Mouse (Mus musculus): Measurements from ENCODE around the gene Sobp.

Sobp gene

DNA sequence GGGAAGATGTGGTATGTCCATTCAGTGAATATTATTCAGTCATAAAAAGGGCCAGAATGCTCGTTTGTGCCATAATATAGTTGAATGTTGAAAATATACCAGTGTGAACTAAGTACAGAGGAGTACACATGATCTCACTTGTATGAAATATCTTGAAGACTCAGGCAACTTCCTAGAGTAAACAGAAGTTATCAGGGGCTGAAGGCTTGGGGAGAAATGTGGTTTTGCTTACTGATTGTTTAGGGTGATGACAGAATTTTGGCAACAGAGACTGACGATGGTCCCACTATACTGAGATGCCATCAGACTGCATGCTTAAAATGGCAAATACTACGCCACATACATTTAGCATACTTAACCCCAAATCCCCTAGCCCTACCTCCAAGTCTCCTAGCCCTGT is 132.5 kb downstream of the Sobp start:
- ATAC-seq (ENCODE audit: insufficient number of reproducible peaks, low FRiP score, low TSS enrichment), result no peak

DNA sequence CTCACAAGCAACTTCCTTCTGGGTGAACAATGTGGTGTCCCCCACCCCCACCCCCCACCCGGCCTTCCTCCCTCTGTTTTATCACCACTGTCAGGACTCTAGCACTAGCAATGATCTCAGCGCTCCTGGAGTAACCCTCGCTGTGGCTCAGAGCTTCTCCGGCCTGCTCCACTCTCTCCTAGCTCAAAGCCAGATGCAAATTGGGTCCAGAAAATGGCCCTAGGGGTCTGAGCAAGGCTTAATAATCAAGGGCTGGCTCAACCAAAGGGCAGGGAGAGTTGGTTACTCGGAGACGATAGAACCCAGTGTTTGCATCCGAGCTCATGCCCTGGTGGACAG is 136.9 kb downstream of the Sobp start:
- no peak for ATAC-seq (ENCODE audit: insufficient number of reproducible peaks, low FRiP score, low TSS enrichment)

DNA sequence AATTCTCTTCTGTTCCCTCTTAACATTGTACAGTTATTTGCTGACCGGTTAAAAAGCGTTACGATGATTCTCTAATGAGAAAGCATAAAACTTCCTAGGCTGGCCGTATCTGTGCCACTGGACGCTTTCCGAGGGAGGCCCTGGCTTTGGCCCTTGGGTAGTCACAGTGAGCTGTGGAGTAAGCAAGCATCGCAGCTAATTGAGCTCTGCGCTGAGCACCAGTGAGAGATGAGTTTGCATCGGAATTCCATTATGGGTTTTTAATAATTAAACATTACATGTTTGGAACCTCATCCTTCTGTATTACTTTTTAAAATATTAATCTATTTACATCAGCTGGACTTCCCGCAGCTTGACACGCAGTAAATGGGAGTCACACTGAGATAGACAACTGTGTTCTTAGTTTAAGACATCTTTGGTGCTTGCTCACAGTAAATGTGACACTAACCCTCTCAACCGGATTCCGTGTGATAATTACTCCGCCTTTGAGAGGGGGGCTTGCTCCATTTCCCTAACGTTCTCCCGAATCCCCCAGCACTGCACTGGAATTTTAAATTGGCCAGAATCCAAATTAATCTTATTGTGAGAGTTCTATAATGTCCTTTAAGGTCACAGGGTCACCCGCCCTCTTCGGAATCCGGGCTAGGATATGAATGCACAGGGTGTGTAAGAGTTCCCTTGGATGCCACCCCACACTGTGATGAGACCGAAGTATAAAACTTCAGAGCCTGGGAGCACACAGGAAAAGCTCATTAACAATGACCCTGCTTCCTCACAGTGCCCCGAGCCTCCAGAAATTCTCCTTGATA is 137.5 kb downstream of the Sobp start:
- no peak for ATAC-seq (ENCODE audit: insufficient number of reproducible peaks, low FRiP score, low TSS enrichment)

DNA sequence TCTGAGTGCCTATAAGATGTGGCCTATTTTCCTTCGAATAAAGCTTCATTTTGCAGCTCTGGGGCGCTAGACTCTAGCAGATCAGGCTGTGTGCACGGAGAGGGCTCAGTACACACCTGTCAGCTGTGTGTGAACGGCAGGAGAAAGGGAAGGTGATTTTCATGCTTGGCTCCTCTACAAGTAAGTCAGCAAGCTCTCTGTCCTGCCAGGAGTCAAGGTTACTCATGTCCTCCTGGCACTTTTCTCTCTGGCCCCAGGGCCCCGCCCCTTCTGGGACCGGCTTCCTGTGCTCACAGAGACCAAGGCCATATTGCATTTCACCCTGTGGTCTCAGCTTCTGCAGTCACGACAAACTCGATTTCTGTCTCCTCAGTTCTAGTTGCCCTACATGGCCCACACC is 138.8 kb downstream of the Sobp start:
- peak; percentile 54; the same call in 1 of the 2 replicates for ATAC-seq (ENCODE audit: insufficient number of reproducible peaks, low FRiP score, low TSS enrichment)

DNA sequence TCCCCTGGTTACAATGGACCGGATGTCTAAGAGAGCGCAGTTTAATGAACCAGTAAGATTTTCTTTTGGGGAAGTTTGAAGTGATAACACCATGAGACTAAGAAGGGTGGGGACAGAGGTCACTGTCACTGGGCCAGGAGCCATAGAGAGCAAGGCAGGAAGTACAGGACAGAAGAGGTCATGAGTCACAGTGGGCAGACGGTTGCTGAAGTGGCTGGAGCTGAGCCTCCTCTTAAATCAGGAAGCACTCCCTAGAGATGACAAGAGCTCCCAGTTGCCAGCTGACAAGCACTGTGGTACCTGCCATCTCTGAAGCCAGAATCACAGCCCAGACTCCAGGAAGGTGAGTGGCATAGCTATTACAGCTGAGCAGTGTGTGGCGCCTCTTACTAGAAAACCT is 139.5 kb downstream of the Sobp start:
- no peak for ATAC-seq (ENCODE audit: insufficient number of reproducible peaks, low FRiP score, low TSS enrichment)

DNA sequence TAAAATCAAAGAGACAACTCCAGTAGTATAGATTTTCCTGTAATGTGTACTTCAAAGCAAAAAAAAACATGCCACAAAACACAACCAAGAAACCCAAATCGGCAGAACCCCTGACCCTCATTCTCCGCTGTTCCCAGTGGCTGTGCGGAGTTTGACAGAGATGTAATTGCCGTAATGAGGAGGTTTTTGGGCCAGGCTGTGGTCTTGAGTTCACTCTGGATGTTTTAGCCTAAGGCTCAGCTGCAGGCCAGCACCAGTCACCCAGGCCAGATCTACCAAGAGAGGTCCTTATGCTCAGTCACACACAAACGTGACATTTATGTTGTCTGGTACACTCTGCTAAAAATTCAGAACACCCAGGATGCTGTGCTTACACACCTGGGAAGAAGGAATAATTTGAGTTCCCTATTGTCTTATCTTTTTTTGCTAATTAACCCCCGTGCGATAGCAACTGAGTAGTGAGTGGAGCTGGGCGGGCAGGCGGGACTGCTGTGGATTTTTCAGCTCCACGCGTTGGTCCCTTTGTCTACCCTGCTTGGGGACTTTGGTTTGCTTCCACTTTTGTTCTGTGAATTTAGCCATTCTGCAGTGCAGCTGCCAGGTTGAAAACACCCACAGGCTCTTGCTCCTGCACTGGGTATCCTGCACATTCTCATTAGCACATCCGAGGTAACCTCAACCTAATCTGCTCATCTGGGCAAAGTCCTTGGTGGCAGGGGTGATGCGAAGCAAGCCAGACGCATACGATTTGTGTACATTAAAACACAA is 140.7 kb downstream of the Sobp start:
- no peak for ATAC-seq (ENCODE audit: insufficient number of reproducible peaks, low FRiP score, low TSS enrichment)

DNA sequence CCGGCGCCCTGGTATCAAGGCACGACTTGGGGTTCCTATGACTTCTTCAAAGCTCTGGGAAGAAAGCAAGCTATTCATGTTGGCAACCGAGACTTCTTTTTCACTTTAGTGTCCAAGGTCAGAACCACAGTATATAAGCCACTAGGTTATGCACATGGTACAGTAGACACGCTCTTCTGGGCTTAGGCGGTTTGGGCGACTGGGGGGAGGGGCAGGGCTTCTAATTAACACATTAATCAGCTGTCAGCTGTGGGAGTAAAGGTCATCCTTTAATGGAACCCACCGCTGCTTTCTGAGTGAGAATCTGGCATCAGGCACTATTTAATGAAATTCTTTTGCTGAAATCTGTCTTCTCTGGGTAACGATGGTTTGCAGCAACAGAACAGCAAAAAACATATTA is 147.3 kb downstream of the Sobp start:
- no peak for ATAC-seq (ENCODE audit: insufficient number of reproducible peaks, low FRiP score, low TSS enrichment)

DNA sequence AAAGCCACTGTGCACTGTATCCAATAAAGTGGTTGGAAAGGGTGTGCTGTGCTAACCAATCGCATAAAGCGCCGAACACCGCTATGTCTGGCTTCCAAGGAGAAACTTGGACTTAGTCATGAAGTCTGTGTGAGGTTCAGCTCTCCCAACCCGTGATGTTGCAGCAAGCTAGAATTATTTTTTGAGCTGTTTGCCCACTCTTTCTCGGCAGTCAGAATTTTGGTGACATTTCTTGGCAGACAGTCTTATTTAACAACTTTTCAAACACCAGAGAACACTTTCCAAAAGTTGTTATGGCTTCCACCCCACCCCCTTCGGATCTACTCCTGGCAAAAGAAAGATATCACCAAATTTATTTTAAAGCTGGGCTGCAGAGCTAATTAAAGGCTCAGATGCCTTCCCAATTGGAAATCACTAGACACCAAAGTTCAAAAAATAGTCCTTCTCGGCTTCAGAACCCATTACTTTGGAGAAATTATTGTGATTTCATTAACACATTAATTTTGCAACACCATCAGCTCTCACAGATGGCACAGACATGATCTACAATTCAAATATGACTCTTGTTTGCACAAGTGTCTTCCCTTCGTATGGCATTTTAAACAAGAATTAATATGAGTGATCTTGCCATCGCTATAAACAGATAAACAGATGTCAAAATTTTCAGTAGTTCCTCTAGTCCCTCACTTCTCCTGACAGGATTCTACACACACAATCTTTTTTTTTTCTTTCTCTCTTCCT is 150.7 kb downstream of the Sobp start:
- ATAC-seq (ENCODE audit: insufficient number of reproducible peaks, low FRiP score, low TSS enrichment), result no peak

DNA sequence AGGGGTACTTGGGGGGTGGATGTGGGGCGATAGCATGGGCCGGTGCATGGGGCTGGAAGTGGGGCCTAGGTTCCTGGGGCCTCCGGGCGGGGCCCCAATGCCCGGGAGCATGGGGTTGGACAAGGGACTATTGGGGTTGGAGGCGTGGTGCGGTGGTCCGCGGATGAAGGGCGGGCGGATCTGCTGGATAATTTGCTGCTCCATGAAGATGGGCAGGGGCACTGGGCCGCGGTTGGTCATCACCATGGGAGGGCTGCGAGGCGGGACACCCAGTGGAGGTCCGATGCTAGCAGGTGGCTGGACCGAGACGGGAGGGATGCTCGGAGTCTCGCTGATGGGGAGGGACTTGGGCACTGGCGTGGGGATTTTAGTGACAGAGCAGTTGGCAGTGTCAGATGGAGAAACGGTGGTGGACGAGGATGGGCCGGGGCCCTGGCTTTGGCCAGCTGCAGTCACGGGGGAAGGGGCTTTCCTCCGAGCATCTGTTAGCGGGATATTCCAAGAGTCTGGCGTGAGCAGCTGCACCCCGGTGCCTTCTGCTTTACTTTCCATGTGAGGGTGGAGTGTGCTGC is 152.1 kb downstream of the Sobp start:
- ATAC-seq (ENCODE audit: insufficient number of reproducible peaks, low FRiP score, low TSS enrichment), result no peak

DNA sequence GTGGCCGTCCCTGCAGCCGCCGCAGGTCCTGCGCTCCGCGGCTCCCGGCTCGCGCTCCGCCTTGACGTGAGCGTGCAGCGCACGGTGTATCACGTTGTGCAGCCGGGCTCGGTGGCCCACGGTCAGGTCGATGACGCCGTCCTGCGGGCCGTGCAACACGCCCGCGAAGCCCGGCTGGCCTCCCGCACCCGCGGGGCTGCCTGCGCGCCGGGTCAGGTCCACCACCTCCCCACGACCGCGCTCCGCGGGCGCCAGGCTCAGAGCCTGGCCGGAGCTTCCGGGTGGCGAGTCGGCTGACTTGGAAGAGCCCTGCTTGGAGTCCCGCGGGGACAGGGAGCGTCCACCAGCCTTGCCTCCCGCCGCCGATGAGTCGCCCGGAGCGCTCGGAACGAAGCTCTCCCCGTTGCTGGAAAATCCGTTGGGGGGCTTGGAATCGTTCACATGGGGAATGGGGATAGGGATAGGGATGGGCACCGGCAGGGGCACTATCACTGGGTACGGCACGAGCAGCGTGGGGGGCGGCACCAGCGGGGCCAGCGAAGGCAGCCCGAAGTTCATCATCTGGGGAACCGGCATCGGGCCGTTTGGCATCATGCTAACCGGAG is 152.7 kb downstream of the Sobp start:
- ATAC-seq (ENCODE audit: insufficient number of reproducible peaks, low FRiP score, low TSS enrichment), result peak; percentile 75

DNA sequence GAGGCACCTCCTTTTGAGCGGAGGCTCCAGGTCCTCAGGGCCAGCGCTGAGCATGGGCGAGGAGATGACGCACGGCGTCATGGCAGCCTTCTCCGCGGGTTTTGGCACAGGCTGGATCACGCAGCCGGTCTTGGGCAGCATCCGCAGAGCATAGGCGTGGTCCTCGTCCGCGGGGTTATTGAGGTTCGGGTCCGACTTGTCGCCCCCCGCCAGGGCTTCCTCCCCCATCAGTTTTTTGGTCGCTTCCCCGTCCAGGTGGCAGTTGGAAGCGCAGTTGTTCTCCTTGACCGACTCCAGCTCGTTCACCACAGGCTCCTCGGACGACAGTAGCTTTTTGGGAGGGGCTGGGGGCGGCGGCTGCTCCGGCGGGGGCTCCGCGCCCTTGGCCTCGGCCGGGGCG is 153.3 kb downstream of the Sobp start:
- peak; percentile 65 for ATAC-seq (ENCODE audit: insufficient number of reproducible peaks, low FRiP score, low TSS enrichment)

DNA sequence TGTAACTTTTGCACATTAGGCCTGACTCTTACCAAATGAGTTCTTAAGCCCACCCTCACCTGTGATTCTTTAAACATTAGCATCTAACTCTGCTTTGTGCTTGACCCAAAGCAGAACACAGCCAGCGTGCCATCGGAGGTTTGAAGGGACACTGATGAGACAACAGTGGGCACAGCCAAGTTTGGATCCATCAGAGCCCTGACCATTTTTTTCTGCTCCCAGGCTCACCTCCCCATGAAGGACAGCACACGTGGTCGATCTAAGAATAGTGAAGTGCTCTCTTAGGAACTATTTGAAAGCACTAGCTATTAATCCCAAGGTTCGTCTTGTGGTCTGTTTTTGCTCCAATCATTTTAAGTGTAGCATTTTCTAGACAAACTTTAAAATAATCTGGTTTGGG is 159.5 kb downstream of the Sobp start:
- no peak for ATAC-seq (ENCODE audit: insufficient number of reproducible peaks, low FRiP score, low TSS enrichment)

DNA sequence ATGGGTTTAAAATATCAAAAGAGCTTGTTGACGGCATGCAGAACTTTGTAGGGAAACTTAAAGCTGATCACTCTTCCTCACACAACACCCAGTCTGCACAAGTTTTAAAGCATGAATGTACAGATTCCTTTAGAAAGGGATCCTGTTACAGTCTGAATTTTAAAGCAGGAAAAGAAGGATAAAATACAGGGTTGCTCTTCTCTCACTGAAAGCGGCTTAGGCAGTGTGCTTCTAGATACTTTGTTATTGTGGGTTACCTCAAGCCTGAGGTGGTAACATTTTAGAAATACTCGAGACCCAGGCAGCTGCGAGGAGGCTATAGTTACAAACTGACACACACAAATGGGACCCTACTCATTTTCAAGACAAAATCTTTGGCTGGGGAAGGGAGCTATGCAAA is 160.0 kb downstream of the Sobp start:
- ATAC-seq (ENCODE audit: insufficient number of reproducible peaks, low FRiP score, low TSS enrichment), result no peak

DNA sequence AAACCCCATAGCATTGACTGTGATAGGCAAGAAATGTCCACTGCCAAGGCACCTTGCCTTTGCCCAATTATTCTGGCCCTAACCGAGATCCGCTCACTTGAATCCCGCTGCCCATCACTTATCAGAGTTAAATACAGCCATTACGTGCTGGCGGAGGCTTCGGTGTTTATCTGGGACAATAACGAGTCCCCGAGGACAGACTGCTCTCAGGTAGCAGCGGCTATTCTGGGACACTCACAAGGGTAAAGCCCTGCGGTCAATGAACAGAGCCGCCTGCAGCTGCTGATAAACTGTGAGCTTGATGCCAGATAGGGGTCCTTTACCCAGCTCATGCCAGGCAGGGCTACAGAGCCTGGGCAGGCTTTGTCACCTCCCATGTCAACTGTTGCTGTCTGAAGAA is 166.2 kb downstream of the Sobp start:
- ATAC-seq (ENCODE audit: insufficient number of reproducible peaks, low FRiP score, low TSS enrichment), result no peak

DNA sequence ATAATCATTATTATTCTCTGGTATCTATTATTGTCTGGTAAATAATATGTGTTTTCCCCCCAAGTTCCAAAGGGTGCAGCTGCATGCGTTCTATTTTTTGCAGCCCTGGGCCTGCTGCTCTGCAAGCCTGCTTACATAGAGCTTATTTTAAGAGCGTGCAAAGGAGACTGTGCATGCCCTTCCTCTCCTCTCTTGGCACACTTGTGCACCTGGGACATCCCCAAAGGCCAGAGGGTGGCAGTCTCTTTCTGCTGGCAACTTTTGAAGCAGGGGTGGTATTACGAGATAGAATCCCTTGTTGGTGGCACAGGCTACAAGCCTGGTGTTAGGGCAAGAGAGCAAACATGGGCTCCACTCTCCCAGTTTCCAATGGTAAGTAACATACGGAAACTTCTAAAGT is 167.8 kb downstream of the Sobp start:
- no peak for ATAC-seq (ENCODE audit: insufficient number of reproducible peaks, low FRiP score, low TSS enrichment)

DNA sequence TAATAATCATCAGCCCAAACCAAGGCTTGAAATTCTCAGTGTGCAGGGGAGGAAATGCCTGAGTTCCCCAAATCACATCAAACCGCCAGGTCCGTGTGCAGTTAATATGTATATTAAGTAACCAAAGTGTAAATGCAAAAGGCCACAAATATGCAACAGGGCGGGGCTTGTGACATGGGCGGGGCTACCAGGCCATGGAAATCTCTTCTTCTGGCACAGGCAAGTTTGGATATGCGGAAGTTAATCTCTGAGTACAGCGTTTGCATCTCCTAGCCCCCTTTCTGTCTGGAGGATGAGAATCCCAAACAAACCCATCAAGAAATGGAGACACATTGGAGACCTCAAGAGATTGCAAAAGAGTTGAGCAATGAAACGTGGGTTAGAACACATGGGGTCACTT is 168.7 kb downstream of the Sobp start:
- no peak for ATAC-seq (ENCODE audit: insufficient number of reproducible peaks, low FRiP score, low TSS enrichment)

DNA sequence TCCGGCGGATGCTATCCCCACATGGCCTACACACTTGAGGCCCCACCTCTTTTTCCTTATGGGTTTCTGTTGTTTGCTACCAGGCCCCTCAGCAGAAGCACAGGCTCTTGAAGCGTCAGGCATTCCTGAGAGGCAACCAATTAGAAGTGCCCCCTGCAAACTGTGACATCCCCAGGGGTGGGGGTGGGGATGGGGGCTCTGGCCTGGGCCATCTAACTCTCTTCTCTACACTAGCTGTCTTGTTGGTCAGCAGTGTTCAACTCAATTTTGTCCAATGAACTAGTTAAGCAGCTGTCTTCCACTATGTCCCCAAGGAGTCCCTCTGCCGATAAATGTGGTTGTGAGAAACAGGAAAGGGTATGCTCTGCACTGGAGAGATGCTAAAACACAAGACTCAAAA is 169.3 kb downstream of the Sobp start:
- no peak for ATAC-seq (ENCODE audit: insufficient number of reproducible peaks, low FRiP score, low TSS enrichment)

DNA sequence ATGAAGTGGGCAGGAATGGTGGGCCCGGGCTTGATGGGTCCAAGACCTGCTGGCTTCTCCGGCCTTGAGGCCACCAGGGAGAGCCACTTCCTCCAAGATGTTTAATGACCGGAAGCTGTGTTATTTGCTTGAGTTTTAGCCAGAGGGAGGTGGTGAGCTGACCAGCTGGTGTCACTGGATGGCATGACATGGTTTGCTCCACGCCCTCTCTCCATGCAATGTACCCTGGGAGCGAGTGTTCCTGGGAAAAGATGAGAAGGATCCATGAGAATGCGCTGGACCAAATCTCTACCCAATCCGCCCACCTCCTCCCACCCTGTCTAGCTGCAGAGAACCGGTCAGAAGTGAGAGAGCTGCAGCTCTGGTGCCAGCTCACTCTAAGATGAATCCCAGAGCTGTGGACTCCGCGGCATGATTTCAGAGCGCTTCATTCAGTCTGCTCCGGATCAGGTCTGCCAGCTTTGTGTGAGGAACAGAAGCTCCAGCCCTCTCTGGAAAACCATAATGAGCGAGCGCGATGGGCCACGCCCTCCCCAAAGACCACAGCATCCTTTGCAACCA is 170.1 kb downstream of the Sobp start:
- no peak for ATAC-seq (ENCODE audit: insufficient number of reproducible peaks, low FRiP score, low TSS enrichment)

DNA sequence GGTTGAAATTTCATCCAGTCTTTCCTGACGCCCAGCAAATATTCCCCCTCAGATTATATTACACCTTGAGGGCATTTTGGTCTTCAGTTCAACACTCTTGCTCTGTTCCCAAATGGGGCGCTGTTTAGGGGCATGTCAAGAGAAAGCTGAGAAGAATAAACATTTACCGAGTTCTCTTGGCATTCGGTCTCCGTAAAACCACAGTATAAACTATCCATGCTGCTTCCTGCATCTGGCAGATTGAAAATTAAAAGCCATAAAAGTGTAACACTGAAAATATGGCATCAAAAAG is 170.9 kb downstream of the Sobp start:
- ATAC-seq (ENCODE audit: insufficient number of reproducible peaks, low FRiP score, low TSS enrichment), result no peak

DNA sequence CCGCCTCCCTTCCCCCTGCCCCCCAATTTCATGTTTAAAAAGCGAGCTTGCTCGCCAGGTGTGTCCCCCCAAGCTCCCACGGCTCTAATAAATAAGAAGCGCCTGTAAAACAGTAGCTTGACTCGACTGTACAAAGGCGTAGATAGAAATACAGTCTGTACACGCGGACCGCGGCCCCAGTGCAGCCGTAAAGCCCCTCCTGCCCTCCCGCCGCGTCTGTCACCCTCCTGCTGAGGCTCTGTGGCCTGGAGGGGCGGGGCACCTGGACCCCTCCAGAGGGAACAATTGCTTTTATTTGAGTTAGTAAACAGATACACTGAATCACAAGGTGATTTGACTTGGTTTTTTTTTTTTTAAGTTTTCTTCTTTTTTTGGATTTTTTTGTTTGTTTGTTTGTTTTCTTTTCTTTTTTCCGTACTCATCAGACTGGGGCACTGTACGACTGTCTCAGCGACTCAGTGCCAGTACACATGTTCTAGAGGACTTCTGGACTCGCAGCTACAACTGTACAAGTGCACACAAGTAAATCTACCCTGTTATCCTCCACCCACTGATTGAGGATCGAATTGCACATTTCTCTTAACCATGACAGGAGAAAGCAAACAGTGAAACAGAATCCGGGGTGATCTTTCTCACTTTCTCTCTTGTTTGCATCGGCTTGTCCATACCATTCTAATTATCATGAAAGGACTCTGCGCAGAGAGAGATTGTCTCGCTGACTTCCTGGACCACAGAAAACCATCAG is 171.4 kb downstream of the Sobp start:
- no peak for ATAC-seq (ENCODE audit: insufficient number of reproducible peaks, low FRiP score, low TSS enrichment)

Data from cerebellum, adult (tissue).